Mouse (Mus musculus) thymus, postnatal 4 days (tissue): Measurements from ENCODE around the gene Sap25.

Experiments
- DNase-seq: peaks from one replicate; pipeline ENCODE4 v3.0.0; 2021

The Sap25 gene

DNA sequence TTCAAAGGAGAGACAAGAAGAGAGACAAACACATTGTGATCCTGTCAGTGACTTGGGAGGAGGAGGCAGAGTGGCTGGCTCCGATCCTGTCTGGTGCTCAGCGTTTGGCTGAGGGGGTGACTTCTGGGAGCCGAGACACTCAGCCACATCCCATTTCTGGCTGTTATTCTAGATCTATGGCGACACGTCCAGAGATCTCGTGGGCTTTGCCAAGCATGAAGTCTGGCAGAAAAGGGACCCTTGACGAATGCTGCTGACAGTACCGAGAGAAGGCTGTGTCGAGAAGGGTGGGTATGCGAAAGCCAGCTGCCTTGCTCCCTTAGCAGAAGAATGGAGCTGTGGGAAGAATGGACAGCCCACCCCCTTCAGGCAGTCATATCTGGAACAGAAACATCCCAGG, 27.8 kb downstream of the Sap25 start:
- DNase-seq = no peak

DNA sequence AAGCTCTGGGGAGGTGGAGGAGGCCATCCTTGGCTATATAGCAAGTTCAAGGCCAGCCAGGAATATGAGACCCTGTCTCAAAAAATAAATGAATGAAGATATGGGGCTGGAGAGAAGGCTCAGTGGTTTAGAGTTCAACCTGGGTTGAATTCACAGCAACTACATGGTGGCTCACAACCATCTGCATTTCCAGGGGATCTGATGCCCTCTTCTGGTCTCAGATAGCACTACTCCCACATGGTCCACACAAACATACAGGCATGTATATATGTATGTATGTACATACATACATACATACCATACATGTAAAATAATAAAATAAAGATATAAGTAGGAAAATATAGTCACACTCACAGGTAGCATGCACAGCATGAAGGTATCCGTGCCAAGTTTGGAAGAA, 29.1 kb downstream of the Sap25 start:
- no peak for DNase-seq

DNA sequence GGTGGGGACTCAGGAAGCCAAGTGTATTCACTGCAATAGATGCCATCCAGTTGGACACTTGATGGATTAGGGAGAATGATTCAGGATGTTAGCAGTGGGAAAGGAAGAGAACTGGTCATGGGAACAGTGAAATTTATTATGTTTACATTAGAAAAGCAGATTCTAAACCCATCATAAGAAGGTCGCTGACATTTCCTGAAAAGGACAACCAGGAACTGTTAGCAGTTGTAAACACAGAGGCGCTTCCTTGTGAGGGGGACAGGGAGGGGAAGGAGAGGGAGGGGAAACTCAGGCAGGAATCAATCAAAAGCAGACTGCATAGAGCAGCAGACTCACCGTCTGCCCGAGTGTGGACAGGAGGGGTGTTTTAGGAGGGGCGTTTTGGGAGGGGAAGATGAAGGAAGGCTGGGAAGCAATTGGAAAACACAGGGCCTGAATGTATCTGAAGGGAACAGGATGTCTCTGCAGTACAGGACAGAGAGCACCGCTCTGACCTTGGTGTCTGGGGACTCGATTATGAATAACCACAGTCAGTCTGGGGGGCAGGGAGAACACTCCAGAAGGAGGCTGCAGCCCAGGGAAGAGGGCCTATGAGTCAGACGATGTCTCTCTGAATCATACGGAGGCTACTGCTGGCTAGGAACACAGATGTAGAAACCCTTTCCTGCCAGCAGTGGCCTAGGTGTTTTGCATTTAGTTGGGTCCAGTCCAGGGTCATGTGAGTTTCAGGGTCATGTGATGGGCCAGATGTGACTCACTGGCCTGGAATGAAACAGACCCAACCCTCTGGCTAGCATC, 30.5 kb downstream of the Sap25 start:
- no peak for DNase-seq

DNA sequence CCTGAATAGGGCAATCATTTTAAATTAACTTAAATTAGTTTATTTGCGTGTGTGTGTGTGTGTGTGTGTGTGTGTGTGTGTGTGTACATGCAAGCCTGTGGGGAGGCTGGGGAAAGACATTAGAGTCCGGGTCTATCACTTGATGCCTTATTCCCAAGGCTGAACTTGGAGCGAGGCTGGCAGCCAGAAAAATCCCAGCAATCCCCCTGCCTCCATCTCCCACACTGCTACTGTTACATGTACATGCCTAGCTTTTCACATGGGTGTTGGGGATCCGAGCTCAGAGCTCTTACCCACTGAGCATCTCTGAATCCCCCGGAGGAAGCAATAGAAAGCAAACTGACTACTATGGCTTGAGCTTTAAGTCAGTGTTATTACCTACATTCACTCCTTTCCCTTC, 31.2 kb downstream of the Sap25 start:
- DNase-seq = no peak

DNA sequence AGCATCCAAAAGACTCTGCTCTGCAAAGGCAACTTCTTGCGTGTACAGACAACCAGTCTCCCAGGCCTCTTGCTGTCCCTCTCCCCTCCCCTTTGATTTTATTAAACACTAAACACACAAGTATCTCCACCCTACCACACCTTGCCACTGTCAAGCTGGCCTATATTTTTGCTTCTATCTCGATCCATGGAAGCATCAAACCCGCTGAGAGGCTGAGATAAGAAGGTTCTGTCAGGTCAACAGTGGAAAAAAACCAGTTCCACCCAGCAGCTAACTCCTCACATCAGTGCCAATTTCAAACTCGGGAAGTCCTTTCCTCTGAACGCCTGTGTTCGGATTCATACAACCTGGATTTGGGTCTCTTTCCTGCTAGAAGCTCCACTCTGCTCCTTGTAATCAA, 31.9 kb downstream of the Sap25 start:
- DNase-seq = no peak

DNA sequence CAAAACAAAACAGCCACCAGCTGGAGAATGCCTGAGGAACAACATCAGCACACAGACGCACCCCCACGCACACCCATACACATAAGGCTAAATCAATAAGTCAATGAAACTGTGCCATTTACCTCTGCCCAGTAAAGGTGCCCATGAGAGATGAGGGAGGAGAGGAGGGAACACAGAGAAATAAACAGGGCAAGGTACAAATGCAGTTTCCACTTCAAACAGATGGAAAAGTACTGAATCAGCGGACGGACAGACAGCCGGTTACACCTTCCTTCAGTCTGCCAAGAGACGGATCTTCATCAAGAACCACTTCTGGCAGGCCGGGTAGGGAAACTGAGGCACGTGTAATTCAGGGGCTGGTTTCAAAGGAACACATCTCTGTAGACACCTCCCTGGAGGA, 33.7 kb downstream of the Sap25 start:
- DNase-seq = no peak

DNA sequence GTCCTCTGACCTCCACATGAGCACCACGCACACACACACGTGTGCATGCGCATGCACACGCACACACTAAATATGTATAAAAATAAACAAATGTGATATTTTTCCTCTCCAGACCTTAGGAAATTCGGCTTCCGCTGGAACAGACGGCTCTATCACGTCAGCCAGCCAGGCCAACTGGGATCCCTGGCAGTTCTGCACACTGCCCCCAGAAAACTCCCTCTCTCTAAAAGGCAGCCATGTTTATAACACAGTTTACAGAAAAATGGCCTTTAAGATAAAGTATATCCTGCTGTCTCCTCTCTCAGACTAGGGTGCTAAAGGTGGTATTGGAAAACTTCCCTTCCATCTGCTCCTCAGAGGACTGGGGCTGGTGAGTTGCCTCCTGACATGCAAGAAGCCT, 36.7 kb downstream of the Sap25 start:
- DNase-seq = no peak

DNA sequence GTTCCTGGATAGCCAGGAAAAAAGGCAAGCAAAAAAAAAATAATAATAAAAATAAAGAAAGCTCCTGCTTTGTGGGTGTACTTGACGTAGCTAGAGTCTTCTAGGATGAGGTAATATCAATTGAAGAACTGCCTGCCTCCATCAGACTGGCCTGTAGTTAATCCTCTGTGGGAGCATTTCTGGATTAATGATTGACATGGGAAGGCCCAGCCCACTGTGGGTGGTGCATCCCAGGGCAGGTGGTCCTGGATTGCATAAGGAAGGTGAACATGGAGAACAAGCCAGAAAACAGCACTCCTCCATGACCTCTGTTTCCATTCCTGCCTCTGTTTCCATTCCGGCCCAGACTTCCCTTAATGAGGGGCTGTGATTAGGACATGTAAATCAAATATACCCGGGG, 37.6 kb downstream of the Sap25 start:
- no peak for DNase-seq

DNA sequence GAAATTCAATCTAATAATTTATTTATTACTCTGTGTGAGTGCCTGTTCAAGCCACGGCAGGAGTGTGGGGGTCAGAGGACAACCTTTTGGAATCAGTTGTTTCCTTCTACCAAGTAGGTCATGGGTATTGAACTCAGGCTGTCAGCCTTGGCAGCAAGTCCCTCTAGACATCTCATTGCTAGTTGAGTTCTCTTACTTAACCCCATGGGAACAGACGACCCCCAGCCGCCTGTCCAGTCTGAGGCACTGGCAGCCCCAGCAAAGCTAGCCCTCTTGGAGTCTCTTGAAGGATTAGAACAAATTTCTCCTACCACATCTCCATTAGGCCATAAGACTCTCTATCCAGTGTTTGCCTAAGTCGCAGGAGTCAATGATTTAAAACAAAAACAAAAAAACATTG, 38.6 kb downstream of the Sap25 start:
- DNase-seq = no peak

DNA sequence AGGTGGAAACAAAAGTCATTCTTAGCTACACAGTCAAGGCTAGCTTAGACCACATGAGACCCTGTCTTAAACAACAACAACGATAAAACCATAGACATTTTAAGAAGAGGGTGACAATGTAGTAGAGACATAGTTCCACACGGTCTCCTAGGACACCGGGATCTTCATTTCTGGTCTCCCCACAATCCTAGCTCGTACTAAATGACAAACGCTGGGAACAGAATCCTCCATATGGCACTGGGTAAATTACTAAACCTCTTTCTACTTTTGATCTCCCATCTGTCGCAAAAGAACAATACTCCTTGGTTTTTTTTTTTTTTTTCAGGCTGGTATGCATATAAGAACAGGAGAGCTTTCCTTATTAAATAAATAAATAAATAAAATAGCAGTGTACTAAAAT, 41.4 kb downstream of the Sap25 start:
- DNase-seq = no peak

DNA sequence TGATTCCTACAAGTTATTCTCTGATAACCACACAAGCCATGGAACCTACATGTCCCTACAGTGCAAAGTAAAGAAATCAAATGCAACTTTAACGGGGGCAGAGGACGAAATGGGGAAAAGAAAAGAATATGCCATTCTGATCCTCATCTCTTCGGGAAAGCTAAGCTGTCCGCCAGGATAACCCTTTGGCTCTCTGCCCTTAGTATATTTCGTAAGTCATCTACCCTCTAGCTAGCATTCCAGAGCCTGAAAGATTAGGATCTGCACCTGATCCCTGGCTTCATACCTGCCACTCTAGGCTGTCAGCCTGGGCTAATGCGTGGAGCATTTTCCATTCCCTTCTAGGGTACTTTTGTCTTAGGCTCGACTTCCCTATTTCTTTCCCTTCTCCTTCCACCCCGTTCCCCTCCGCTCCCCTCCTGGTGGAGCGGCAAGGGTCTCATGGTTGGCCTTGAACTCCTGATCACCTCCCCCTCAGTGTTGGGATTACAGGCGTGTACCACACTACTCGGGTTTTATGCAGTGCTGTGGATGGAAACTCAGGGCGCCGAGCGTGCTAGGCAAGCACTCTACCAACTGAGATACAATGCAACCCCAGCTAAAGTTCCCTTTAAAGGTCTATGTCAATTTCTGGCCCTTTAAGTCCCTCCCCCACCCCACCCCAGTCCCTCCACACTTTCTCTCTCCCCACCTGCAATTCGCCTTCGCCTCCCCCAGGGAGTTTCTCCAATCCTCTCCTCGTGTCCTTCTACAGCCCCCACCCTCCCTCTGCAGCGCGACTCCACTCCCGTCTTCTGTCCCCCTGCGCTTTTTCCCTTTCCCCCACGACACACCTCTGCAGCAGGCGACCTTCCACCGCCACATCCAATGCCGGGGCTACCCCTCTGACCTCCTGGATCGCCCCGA, 42.5 kb downstream of the Sap25 start:
- peak; percentile 57 for DNase-seq

DNA sequence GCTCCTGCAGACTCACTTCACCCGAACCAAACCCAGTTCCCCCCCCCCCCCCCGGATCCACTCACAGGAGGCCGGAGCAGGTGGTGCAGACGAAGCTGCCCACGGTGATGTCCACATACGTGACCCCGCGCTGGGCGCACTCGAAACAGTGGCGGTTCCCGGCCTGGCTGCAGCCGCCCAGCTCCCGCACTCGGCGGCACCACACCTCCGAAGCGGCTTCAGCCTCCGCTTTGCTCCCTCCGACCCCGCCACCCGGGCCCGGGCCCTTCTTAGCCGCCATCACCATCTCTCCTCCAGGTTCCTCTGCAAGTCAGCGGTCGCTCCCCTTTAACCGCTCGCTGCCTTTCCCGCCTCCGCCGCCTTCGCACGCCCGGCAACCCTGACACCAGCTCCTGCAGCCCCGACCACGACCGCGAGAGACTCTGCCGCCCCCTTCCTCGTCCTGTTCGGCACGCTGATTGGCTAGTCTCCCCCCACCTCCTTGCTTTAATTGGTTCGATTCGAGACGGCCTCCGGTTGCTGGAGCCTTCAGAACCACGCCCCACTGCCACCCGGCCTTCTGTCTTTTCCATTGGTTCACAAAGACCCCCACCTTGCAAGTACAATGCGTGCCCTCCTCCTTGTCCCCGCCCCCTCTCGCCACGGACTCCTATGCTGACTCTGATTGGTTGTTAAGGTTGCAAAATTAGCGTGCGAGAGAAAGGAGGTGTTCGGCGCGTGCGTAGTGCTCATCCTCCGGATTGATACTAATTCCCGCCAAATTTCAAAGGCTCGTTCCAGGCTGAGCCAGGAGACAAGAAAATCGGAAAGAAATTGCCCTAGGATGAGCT, 43.4 kb downstream of the Sap25 start, which contains the start of gene Agfg2:
TSS of gene Agfg2 (minus strand) at position 433 of the 830 bp plus-strand sequence.
- DNase-seq = peak; percentile 98

DNA sequence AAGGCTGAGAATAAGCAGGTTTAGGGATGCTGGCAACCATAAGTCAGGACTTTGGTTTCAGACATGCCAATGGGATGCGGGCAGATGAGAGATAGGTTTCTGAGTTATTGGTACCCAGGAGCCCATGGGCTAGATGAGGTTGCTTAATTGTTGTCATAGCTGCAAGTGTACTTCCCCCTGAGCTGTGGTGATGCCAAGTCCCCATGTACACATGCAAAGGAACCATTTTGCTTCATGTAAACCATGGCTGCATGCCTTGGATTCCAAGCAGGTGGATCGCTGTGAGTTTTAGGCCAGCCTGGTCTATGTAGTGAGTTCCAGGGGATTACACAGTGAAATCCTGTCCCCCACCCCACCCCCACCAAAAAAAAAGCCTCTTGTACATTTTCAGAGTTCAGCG, 44.5 kb downstream of the Sap25 start:
- DNase-seq = no peak

DNA sequence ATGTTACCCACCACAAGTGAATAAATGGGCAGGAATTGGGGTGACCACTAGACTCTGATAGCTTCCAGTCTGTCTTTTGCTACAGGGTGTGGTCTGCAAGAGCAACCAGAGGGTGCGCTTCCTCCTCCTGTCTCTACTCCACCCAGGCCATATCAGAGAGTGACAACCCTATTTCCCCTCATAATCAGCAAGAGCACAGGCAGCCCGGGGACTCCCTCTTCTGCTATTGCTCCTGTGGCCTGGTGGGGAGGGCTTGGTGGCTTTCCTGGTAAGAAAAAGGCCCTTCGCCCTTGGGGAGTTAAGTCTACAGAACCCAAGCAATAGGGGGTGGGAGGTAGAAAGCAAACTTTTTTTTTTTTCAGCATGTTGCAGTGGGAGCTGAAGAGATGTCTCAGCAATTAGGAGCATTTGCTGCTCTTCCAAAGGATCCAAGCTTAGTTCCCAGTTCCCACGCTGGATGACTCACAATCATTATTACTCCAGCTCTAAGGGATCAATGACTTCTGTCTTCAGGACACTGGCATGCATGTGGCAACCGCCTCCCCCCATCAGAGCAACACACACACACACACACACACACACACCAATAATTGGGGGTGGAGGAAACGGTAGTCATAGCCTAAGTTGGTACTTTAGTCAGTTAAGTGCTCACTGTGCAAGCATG, 45.1 kb downstream of the Sap25 start:
- DNase-seq = peak; percentile 60

DNA sequence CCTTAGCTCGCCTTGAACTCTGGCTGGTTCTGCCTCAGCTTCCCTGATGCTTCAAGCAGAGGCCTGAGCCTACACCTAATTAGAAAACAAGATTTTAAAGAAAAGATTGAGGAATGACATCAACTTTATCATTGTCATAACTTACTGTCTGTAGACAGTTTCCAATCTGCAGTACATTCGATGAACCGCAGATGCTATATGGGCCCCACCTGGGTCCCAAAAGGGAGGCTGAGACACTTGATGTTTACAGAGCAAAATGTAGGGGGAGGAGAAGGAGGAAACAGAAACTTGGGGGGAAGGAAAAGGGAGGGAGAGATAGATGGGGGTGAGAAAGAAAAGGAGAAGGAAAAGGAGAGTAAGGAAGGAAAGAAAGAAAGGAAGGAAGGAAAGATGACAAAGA, 48.8 kb downstream of the Sap25 start:
- peak; percentile 42 for DNase-seq

DNA sequence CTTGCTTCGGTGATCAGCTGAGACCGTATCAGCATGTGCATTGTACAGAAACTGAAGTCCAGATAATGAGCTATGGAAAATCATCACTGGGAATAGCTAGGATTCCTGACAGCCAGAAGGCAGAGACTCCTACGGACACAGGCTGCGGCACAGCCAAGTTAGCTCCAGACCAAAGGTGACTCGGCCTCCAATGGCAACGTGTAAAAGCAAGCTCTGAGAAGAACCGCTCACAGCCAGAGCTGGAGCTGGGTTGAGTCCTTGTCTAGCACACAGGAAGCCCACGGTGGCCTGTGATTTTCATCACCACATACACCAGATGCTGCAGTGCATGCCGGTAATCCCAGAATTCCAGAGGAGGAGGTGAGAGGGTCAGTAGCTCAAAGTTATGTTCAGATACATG, 49.4 kb downstream of the Sap25 start:
- DNase-seq = peak; percentile 44

DNA sequence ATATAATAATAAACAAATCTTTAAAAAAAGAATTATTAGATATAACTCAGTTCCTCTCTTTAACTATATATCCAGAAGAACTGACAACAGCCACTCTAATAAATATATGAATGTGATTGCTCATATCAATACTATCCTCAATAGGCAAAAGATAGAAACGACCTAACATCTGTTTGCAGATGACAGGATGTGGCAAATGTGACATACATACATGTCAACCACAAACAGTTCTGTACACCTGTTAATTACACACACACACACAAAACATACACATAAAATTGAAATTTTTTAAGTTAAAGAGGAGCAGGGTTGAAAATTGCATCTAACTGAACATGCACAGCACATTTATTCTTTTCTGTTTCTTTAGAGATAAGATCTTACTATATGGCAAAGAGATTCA, 50.7 kb downstream of the Sap25 start:
- no peak for DNase-seq
